In the genomic region with DNA sequence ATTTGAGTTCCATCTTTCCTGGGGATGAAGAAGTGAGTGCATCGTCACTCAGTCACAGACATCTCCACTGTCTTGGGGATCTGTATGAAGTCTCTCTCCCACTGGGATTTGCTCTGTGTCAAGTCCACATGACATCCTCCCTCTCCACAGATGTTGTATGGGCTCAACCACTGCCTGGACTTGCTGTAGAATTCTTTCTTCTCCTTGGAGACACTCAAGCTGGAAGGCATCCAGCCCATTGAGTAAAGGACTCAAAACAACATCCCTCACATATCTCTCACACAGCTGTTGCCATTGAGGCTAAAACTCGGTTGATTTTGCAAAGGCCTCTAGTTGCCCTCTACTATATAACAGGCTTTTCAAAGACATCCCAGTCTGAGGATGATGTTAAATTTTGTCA, we compare ENCODE assay signal across 21 mouse cellular contexts.
DNase-seq lines count a peak whose midpoint lies in the region; ATAC-seq and TF ChIP-seq lines count a peak whose summit lies in the region.
"Had no signal": no experiment of that assay in that cellular context is flagged by ENCODE, and none has a peak within 500 bp of the region (broad histone marks: within the 10 kb centered on the region; RNA-seq: fewer than 3 reads in every experiment).

No protein-coding gene starts in this region.

- no peak for ATAC-seq in embryonic facial prominence, embryonic 14.5 days (ENCODE audit: low read depth)
- no peak for ATAC-seq in lung, embryonic 14.5 days (ENCODE audit: insufficient read depth)
- ATAC-seq: forebrain, embryonic 15.5 days; Patski had no signal

- intact Hi-C loops in heart, postnatal 10 days (cut with DNase I) = no loop called here

- no peak for TF ChIP-seq POLR2A in lung, adult 2 months (IDR thresholded peaks at IDR 0.05; ENCODE audit: borderline replicate concordance, extremely low read depth, low read depth, low read length)

- no peak for TF ChIP-seq CTCF in lung, embryonic 14.5 days (IDR thresholded peaks at IDR 0.05; ENCODE audit: low read depth)
- TF ChIP-seq CTCF in lung, adult 2 months (IDR thresholded peaks at IDR 0.05; ENCODE audit: insufficient read depth, low read length) = no peak

- no peaks in the 10 kb centered on the region for H3K27me3 ChIP-seq in embryonic facial prominence, embryonic 14.5 days (replicated peaks; ENCODE audit: control insufficient read depth, insufficient read depth, low read length)
- no peaks in the 10 kb centered on the region for H3K27me3 ChIP-seq in embryonic facial prominence, embryonic 10.5 days (replicated peaks; ENCODE audit: low read depth, poor library complexity, severe bottlenecking)
- H3K27me3 ChIP-seq in lung, embryonic 14.5 days (ENCODE audit: insufficient read depth, low read length) = no peaks in the 10 kb centered on the region
- H3K27me3 ChIP-seq: embryonic facial prominence, embryonic 12.5 days; forebrain, embryonic 15.5 days; lung, embryonic 15.5 days; neural tube, embryonic 12.5 days had no signal

- 78% methylated on average over 2 of the region's 2 CpGs for WGBS in embryonic facial prominence, embryonic 14.5 days
- WGBS in embryonic facial prominence, embryonic 10.5 days = 87% methylated on average over 2 of the region's 2 CpGs
- 60% methylated on average over 2 of the region's 2 CpGs for WGBS in lung, embryonic 14.5 days
- 75% methylated on average over 2 of the region's 2 CpGs for WGBS in lung, adult 2 months

- DNase-seq in embryonic facial prominence, embryonic 14.5 days (ENCODE audit: low spot score) = peak; percentile 56
- no peak for DNase-seq in embryonic facial prominence, embryonic 10.5 days (ENCODE audit: low spot score)
- DNase-seq in lung, embryonic 14.5 days = peak; percentile 35
- no peak for DNase-seq in lung, adult 2 months
- DNase-seq in heart, postnatal 10 days = peak; percentile 74 to 76
- DNase-seq in adrenal gland, adult 8-10 months = no peak
- DNase-seq in adrenal gland, postnatal 14 days = no peak
- DNase-seq in adrenal gland, postnatal 25 days = no peak
- DNase-seq: adrenal gland, postnatal 10 days; cerebellum, adult 11-12 months; kidney, adult 11 months; right cerebral cortex, adult 18-20 months; thymus, postnatal 14 days had no signal

- no peaks in the 10 kb centered on the region for H3K4me1 ChIP-seq in embryonic facial prominence, embryonic 14.5 days (ENCODE audit: control insufficient read depth, insufficient read depth, low read length)
- 0 out of 2 replicates have a peak, but pooled peaks cover 2% of the 10 kb centered on the region for H3K4me1 ChIP-seq in embryonic facial prominence, embryonic 10.5 days
- no peaks in the 10 kb centered on the region for H3K4me1 ChIP-seq in lung, embryonic 14.5 days (ENCODE audit: insufficient read depth)
- H3K4me1 ChIP-seq in lung, adult 2 months (ENCODE audit: control insufficient read depth, insufficient read depth, low read length) = no peaks in the 10 kb centered on the region
- H3K4me1 ChIP-seq: embryonic facial prominence, embryonic 12.5 days; forebrain, embryonic 15.5 days; lung, embryonic 15.5 days; neural tube, embryonic 12.5 days had no signal

- H3K9ac ChIP-seq in embryonic facial prominence, embryonic 14.5 days (ENCODE audit: low read depth, low read length) = no peak overlapping the region
- H3K9ac ChIP-seq in lung, embryonic 14.5 days = no peak overlapping the region
- H3K9ac ChIP-seq: embryonic facial prominence, embryonic 12.5 days; forebrain, embryonic 15.5 days; lung, embryonic 15.5 days; neural tube, embryonic 12.5 days had no signal

- H3K27ac ChIP-seq in embryonic facial prominence, embryonic 14.5 days (replicated peaks; ENCODE audit: low read depth, low read length) = no peak overlapping the region
- H3K27ac ChIP-seq in embryonic facial prominence, embryonic 10.5 days (replicated peaks) = no peak overlapping the region
- H3K27ac ChIP-seq in lung, embryonic 14.5 days (ENCODE audit: low read depth) = no peak overlapping the region
- H3K27ac ChIP-seq: embryonic facial prominence, embryonic 12.5 days; forebrain, embryonic 15.5 days; lung, embryonic 15.5 days; macrophage; neural tube, embryonic 12.5 days had no signal

- H3K4me3 ChIP-seq in embryonic facial prominence, embryonic 14.5 days (ENCODE audit: low read depth, low read length) = no peak overlapping the region
- no peak overlapping the region for H3K4me3 ChIP-seq in embryonic facial prominence, embryonic 10.5 days
- H3K4me3 ChIP-seq in lung, embryonic 14.5 days (ENCODE audit: low read depth, low read length) = no peak overlapping the region
- H3K4me3 ChIP-seq in lung, adult 2 months (replicated peaks; ENCODE audit: extremely low read depth, low read depth, low read length) = no peak overlapping the region
- H3K4me3 ChIP-seq: embryonic facial prominence, embryonic 12.5 days; forebrain, embryonic 15.5 days; lung, embryonic 15.5 days; neural tube, embryonic 12.5 days had no signal

- no peaks in the 10 kb centered on the region for H3K36me3 ChIP-seq in embryonic facial prominence, embryonic 14.5 days (ENCODE audit: control insufficient read depth, insufficient read depth, low read length)
- no peaks in the 10 kb centered on the region for H3K36me3 ChIP-seq in embryonic facial prominence, embryonic 10.5 days (replicated peaks)
- no peaks in the 10 kb centered on the region for H3K36me3 ChIP-seq in lung, embryonic 14.5 days (ENCODE audit: insufficient read depth)
- H3K36me3 ChIP-seq: embryonic facial prominence, embryonic 12.5 days; forebrain, embryonic 15.5 days; lung, embryonic 15.5 days; neural tube, embryonic 12.5 days had no signal

- H3K4me2 ChIP-seq in embryonic facial prominence, embryonic 14.5 days (ENCODE audit: low read depth, low read length) = no peak overlapping the region
- H3K4me2 ChIP-seq in lung, embryonic 14.5 days = no peak overlapping the region
- H3K4me2 ChIP-seq: embryonic facial prominence, embryonic 12.5 days; forebrain, embryonic 15.5 days; liver, embryonic 11.5 days; lung, embryonic 15.5 days; midbrain, embryonic 11.5 days; neural tube, embryonic 12.5 days had no signal

- H3K9me3 ChIP-seq in embryonic facial prominence, embryonic 14.5 days (ENCODE audit: control insufficient read depth, low read length) = no peaks in the 10 kb centered on the region
- no peaks in the 10 kb centered on the region for H3K9me3 ChIP-seq in embryonic facial prominence, embryonic 10.5 days
- H3K9me3 ChIP-seq in lung, embryonic 14.5 days (ENCODE audit: low read depth, low read length) = no peaks in the 10 kb centered on the region
- H3K9me3 ChIP-seq: embryonic facial prominence, embryonic 12.5 days; forebrain, embryonic 15.5 days; lung, embryonic 15.5 days; neural tube, embryonic 12.5 days had no signal

Comparison
In these comparisons a context has a peak if more than half of its experiments do, and no peak if none do; other contexts are left out.
1. DNase-seq: peak in embryonic facial prominence, embryonic 14.5 days (single experiment), lung, embryonic 14.5 days (single experiment) and heart, postnatal 10 days (2 of 2); none in embryonic facial prominence, embryonic 10.5 days (single experiment), lung, adult 2 months (single experiment), adrenal gland, adult 8-10 months (single experiment), adrenal gland, postnatal 14 days (single experiment) and adrenal gland, postnatal 25 days (single experiment).